Mouse (Mus musculus) right cerebral cortex, postnatal 25 days (tissue): Measurements from ENCODE around the gene Rpl35.

ENCODE experiments used
- DNase-seq: peaks from one replicate; pipeline ENCODE4 v3.0.0; 2022

Rpl35 gene

GRCm38 (mm10) chr2:38992452-38992851, 13.0 kb downstream of the Rpl35 start:
- no peak for DNase-seq

GRCm38 (mm10) chr2:38992004-38992403, 13.4 kb downstream of the Rpl35 start:
- DNase-seq: no peak

GRCm38 (mm10) chr2:38988929-38989328, 16.5 kb downstream of the Rpl35 start:
- DNase-seq: no peak

- DNase-seq: no peak
These were observed 17.5 kb downstream of the Rpl35 start for GRCm38 (mm10) chr2:38987803-38988510.

- DNase-seq: no peak
These were observed 18.1 kb downstream of the Rpl35 start for GRCm38 (mm10) chr2:38987371-38987770.

GRCm38 (mm10) chr2:38986580-38986979, 18.8 kb downstream of the Rpl35 start:
- no peak for DNase-seq

- DNase-seq: no peak
These were observed 22.0 kb downstream of the Rpl35 start for GRCm38 (mm10) chr2:38983456-38983855.

- DNase-seq: no peak
These were observed 27.6 kb downstream of the Rpl35 start for GRCm38 (mm10) chr2:38977837-38978236.

- DNase-seq: no peak
These were observed 29.3 kb downstream of the Rpl35 start for GRCm38 (mm10) chr2:38975941-38976805.

- no peak for DNase-seq
These were observed 30.2 kb downstream of the Rpl35 start for GRCm38 (mm10) chr2:38975181-38975580.

GRCm38 (mm10) chr2:38974171-38974570, 31.3 kb downstream of the Rpl35 start:
- no peak for DNase-seq

GRCm38 (mm10) chr2:38973701-38974100, 31.7 kb downstream of the Rpl35 start:
- no peak for DNase-seq

GRCm38 (mm10) chr2:38973223-38973622, 32.2 kb downstream of the Rpl35 start:
- no peak for DNase-seq

GRCm38 (mm10) chr2:38970057-38970456, 35.4 kb downstream of the Rpl35 start:
- DNase-seq: no peak

GRCm38 (mm10) chr2:38969650-38970049, 35.8 kb downstream of the Rpl35 start:
- no peak for DNase-seq

- DNase-seq: no peak
These were observed 41.2 kb downstream of the Rpl35 start for GRCm38 (mm10) chr2:38964198-38964597.

GRCm38 (mm10) chr2:38957671-38958223, 47.7 kb downstream of the Rpl35 start:
- DNase-seq: no peak

GRCm38 (mm10) chr2:38956062-38956461, 49.4 kb downstream of the Rpl35 start:
- DNase-seq: no peak

- peak; percentile 33 for DNase-seq
These were observed 52.1 kb downstream of the Rpl35 start for GRCm38 (mm10) chr2:38953152-38953883.
